Mouse (Mus musculus) CD4-positive naive resting alpha-beta T cell, adult 76 days (primary cell): ENCODE results near the gene Pla2g4f. TPM values are rescaled to one million over a fixed set of nuclear protein-coding genes. Genes with fewer than 3 reads are reported as not detected.

Experiments used
- total RNA-seq: library from RNA; stranded (reverse); gene quantifications from one replicate; pipeline ENCODE4 v1.2.4, GENCODE M21; 2023

Gene Pla2g4f
- 0.41 TPM for total RNA-seq

DNA sequence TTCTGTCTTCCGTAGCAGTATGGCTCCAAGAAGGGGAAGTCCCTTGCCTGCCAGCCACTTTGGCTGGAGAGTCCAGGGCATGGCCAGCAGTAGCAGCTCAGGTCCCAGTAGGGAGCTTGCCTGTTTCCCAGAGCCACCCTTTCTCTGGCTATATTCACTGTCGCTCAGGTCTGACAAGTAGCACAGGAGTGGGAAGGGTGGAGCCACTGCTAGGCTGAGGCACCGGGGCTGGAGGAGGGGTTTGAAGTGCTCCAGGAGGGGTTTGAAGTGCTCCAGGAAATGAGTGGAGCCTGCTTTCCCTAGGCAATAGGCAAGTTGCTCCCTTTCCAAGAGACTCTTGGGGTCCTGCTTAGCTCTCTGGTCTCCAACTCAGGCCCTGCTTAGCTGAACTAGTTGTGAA is at the start of gene Pla2g4f:
Pla2g4f (minus strand) TSS at position 190 of the 400 bp plus-strand sequence.

DNA sequence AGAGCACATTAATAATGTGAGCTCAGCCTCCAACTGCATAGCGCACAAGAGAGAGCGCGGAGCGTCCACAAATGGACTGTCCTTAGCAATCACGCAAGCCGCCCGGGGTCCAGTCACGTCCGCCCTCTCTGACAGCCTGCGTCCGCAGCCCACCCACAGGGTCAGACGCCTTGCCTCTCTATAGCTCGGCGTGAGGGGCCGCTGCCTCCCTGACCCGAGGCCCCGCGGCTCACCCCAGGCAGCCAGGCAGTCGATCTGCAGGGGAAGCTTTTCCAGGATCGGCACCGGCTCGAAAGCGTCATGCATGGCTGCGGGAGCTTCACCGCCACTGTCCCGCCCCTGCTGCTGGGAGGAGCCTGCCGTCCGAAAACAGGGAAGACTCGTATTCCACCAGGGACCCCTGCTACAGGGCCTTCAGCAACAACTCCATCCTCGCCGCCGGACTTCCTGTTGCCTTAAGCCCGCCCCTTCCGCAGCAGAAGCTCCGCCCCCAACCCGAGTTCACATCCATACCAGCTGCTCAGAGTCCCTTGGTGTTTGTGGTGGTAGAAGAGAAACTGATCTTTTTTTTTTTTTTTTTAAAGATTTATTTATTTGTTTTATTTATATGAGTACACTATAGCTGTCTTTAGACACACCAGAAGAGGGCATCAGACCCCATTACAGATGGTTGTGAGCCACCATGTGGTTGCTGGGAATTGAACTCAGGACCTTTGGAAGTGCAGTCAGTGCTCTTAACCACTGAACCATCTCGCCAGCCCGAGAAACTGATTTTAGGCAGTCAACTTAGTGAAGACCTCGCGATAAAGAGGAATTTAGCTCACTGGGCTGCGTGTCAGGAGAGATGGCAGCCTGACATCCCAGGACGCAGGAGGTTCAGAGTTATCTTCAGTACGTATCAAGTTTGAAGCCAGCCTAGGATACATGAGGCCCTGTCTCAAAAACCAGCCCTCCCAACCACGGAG is 39.0 kb upstream of the Pla2g4f start, which contains the start of gene Vps39:
Vps39 (minus strand) TSS at position 456 of the 965 bp plus-strand sequence.

DNA sequence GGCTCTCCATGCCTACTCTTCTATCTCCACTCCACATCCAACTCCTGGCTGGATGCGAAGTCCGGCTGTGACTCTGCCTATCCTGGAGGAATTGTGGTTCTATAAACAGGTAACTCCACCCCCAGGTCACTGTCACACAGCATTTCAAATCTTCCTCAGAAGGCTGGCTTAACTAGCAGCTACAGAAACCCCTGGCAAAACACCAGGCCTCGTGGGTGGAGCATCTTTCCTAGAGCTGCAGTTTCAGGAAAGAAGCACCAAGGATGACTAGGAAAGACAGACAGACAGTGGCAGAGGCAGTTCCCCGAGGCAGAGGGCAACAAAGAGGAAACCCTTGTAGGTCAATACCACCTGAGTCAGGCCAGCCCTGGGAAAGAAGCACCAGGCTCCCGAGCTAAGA is 25.0 kb downstream of the Pla2g4f start, which contains the start of gene Pla2g4d:
Pla2g4d (minus strand) TSS at position 203 of the 400 bp plus-strand sequence.

Other genes with a start within 250 kb of the Pla2g4f start
- 19.3 TPM for gene Ehd4, start 159.6 kb downstream of the Pla2g4f start, total RNA-seq
- not detected for gene Pla2g4e, start 68.8 kb downstream of the Pla2g4f start, total RNA-seq
- gene Pla2g4d, start 25.0 kb downstream of the Pla2g4f start, total RNA-seq: not detected
- gene Vps39, start 39.0 kb upstream of the Pla2g4f start, total RNA-seq: 55.3 TPM
- 18.8 TPM for gene Ganc, start 89.7 kb upstream of the Pla2g4f start, total RNA-seq
- 64.9 TPM for gene Tmem87a, start 89.9 kb upstream of the Pla2g4f start, total RNA-seq
- 0.73 TPM for gene Capn3, start 141.9 kb upstream of the Pla2g4f start, total RNA-seq
- gene Zfp106, start 249.7 kb upstream of the Pla2g4f start, total RNA-seq: 61.8 TPM